Mouse (Mus musculus) liver, embryonic 11.5 days (tissue): Measurements from ENCODE around the gene Hopx. TPM values are rescaled to one million over a fixed set of nuclear protein-coding genes. Genes with fewer than 3 reads are reported as not detected.
A peak's percentile ranks its signal among the peaks of the same experiment; 100 is the strongest.

Experiments
- ATAC-seq: fragments of 200-750 bp; cut with Nextera tagmentation; replicated peaks from 2 replicates; pipeline ENCODE4 v1.8.0; 2017; ENCODE audit warnings: moderate number of reproducible peaks, mild to moderate bottlenecking, moderate TSS enrichment, moderate library complexity; ENCODE audit not compliant: low FRiP score
- DNase-seq: peaks from one replicate; pipeline ENCODE4 v3.0.0-alpha.2; 2017; ENCODE audit warnings: low spot score
- H3K27ac ChIP-seq: fragments of 300-500 bp; sonication (generic); 2 replicates; pipeline ENCODE4 v1.5.1; 2014; ENCODE audit warnings: mild to moderate bottlenecking, low read depth, low read length, control low read depth
- H3K27me3 ChIP-seq: fragments of 300-500 bp; sonication (generic); replicated peaks from 2 replicates; pipeline ENCODE4 v1.6.1; 2014; ENCODE audit warnings: low read length, mixed read lengths; ENCODE audit not compliant: control insufficient read depth, insufficient read depth
- H3K36me3 ChIP-seq: fragments of 300-500 bp; sonication (generic); 2 replicates; pipeline ENCODE4 v1.6.1; 2014; ENCODE audit warnings: mild to moderate bottlenecking, low read length, moderate library complexity, mixed read lengths; ENCODE audit not compliant: control insufficient read depth, insufficient read depth
- H3K4me1 ChIP-seq: fragments of 300-500 bp; sonication (generic); replicated peaks from 2 replicates; pipeline ENCODE4 v1.6.1; 2014; ENCODE audit warnings: low read length, mixed read lengths; ENCODE audit not compliant: control insufficient read depth, insufficient read depth
- H3K4me2 ChIP-seq: fragments of 300-500 bp; sonication (generic); 2 replicates; pipeline ENCODE4 v1.6.1; 2014; ENCODE audit warnings: mild to moderate bottlenecking, control low read depth, moderate library complexity
- H3K4me3 ChIP-seq: fragments of 300-500 bp; sonication (generic); 2 replicates; pipeline ENCODE4 v1.5.1; 2014; ENCODE audit warnings: low read depth, low read length, control low read depth
- H3K9ac ChIP-seq: fragments of 300-500 bp; sonication (generic); 2 replicates; pipeline ENCODE4 v1.6.1; 2014; ENCODE audit warnings: low read depth, low read length, control low read depth
- H3K9me3 ChIP-seq: fragments of 300-500 bp; sonication (generic); 2 replicates; pipeline ENCODE4 v1.6.1; 2016; ENCODE audit warnings: low read length, inconsistent platforms, mixed read lengths; ENCODE audit not compliant: control insufficient read depth
- WGBS: fragments of 180-500 bp; shearing (Covaris S2); extraction: QIAGEN DNeasy Blood & Tissue Kit; methylation state at CpG from one replicate; pipeline ENCODE4 v1.1.7; 2014; 5-methylcytosine and 5-hydroxymethylcytosine counted together
- polyA plus RNA-seq: library from polyadenylated mRNA; unstranded; fragments of >200 nt; fragmentation: Nextera tagmentation; extraction: Ambion mirVana; gene quantifications from 2 replicates; pipeline ENCODE4 v1.2.1, GENCODE M21; 2014

Gene Hopx
- polyA plus RNA-seq, 1 experiment from 2014 or later, result 0.15 TPM

- no peak overlapping the region for H3K4me2 ChIP-seq
- H3K27me3 ChIP-seq, result no peaks in the 10 kb centered on the region
- H3K4me1 ChIP-seq, result no peaks in the 10 kb centered on the region
- H3K4me3 ChIP-seq, result no peak overlapping the region
- ATAC-seq (no peak), DNase-seq (no peak)
- H3K27ac ChIP-seq, result no peak overlapping the region
- no peaks in the 10 kb centered on the region for H3K36me3 ChIP-seq
- H3K9ac ChIP-seq, result no peak overlapping the region
- 71% methylated on average over 7 of the region's 7 CpGs for WGBS
- no peaks in the 10 kb centered on the region for H3K9me3 ChIP-seq
These were observed 32.2 kb downstream of the Hopx start for GRCm38 (mm10) chr5:77082735-77083134.

GRCm38 (mm10) chr5:77080761-77081160, 34.2 kb downstream of the Hopx start:
- ATAC-seq (no peak), DNase-seq (no peak)
- H3K4me2 ChIP-seq, result no peak overlapping the region
- H3K36me3 ChIP-seq, result no peaks in the 10 kb centered on the region
- no peak overlapping the region for H3K27ac ChIP-seq
- H3K4me3 ChIP-seq, result no peak overlapping the region
- no peaks in the 10 kb centered on the region for H3K9me3 ChIP-seq
- no peaks in the 10 kb centered on the region for H3K4me1 ChIP-seq
- 86% methylated on average over 4 of the region's 4 CpGs for WGBS
- no peaks in the 10 kb centered on the region for H3K27me3 ChIP-seq
- H3K9ac ChIP-seq, result no peak overlapping the region

GRCm38 (mm10) chr5:77075951-77076350, 39.0 kb downstream of the Hopx start:
- Histone ChIP-seq H3K9me3 (no peaks in the 10 kb centered on the region), H3K4me1 (no peaks in the 10 kb centered on the region), H3K36me3 (no peaks in the 10 kb centered on the region), H3K27me3 (no peaks in the 10 kb centered on the region), H3K27ac (no peak overlapping the region), H3K4me3 (no peak overlapping the region), H3K9ac (no peak overlapping the region), H3K4me2 (no peak overlapping the region)
- no peak for DNase-seq
- ATAC-seq, result no peak
- 82% methylated on average over 4 of the region's 4 CpGs for WGBS

GRCm38 (mm10) chr5:77074914-77075313, 40.0 kb downstream of the Hopx start:
- Histone ChIP-seq H3K27ac (no peak overlapping the region), H3K9ac (no peak overlapping the region), H3K9me3 (no peaks in the 10 kb centered on the region), H3K27me3 (no peaks in the 10 kb centered on the region), H3K4me2 (no peak overlapping the region), H3K36me3 (no peaks in the 10 kb centered on the region), H3K4me3 (no peak overlapping the region), H3K4me1 (no peaks in the 10 kb centered on the region)
- ATAC-seq, result no peak
- 75% methylated on average over 2 of the region's 2 CpGs for WGBS
- DNase-seq, result no peak

- WGBS, result 78% methylated on average over 8 of the region's 8 CpGs
- no peaks in the 10 kb centered on the region for H3K9me3 ChIP-seq
- H3K4me2 ChIP-seq, result no peak overlapping the region
- H3K9ac ChIP-seq, result no peak overlapping the region
- H3K27ac ChIP-seq, result no peak overlapping the region
- no peak overlapping the region for H3K4me3 ChIP-seq
- H3K4me1 ChIP-seq, result no peaks in the 10 kb centered on the region
- no peak for ATAC-seq
- no peak for DNase-seq
- H3K27me3 ChIP-seq, result no peaks in the 10 kb centered on the region
- no peaks in the 10 kb centered on the region for H3K36me3 ChIP-seq
These were observed 41.1 kb downstream of the Hopx start for GRCm38 (mm10) chr5:77073794-77074193.

GRCm38 (mm10) chr5:77071626-77072025, 43.3 kb downstream of the Hopx start:
- Histone ChIP-seq H3K9me3 (no peaks in the 10 kb centered on the region), H3K36me3 (no peaks in the 10 kb centered on the region), H3K4me1 (no peaks in the 10 kb centered on the region), H3K4me2 (no peak overlapping the region), H3K27ac (no peak overlapping the region), H3K4me3 (no peak overlapping the region), H3K27me3 (no peaks in the 10 kb centered on the region), H3K9ac (no peak overlapping the region)
- DNase-seq (no peak), ATAC-seq (no peak)
- 80% methylated on average over 3 of the region's 3 CpGs for WGBS

- no peaks in the 10 kb centered on the region for H3K27me3 ChIP-seq
- H3K9me3 ChIP-seq, result no peaks in the 10 kb centered on the region
- 76% methylated on average over 2 of the region's 2 CpGs for WGBS
- no peaks in the 10 kb centered on the region for H3K4me1 ChIP-seq
- no peak overlapping the region for H3K27ac ChIP-seq
- H3K36me3 ChIP-seq, result no peaks in the 10 kb centered on the region
- no peak overlapping the region for H3K9ac ChIP-seq
- no peak overlapping the region for H3K4me2 ChIP-seq
- H3K4me3 ChIP-seq, result no peak overlapping the region
- DNase-seq (no peak), ATAC-seq (no peak)
These were observed 43.9 kb downstream of the Hopx start for GRCm38 (mm10) chr5:77070987-77071386.

- Histone ChIP-seq H3K4me1 (no peaks in the 10 kb centered on the region), H3K4me2 (no peak overlapping the region), H3K4me3 (no peak overlapping the region), H3K36me3 (no peaks in the 10 kb centered on the region), H3K27me3 (no peaks in the 10 kb centered on the region), H3K27ac (no peak overlapping the region), H3K9ac (no peak overlapping the region), H3K9me3 (no peaks in the 10 kb centered on the region)
- ATAC-seq (no peak), DNase-seq (no peak)
- 82% methylated on average over 8 of the region's 8 CpGs for WGBS
These were observed 47.6 kb downstream of the Hopx start for GRCm38 (mm10) chr5:77067321-77067720.

GRCm38 (mm10) chr5:77061372-77062038, 53.4 kb downstream of the Hopx start:
- Histone ChIP-seq H3K9me3 (no peaks in the 10 kb centered on the region), H3K4me1 (no peaks in the 10 kb centered on the region), H3K9ac (no peak overlapping the region), H3K4me2 (peak overlapping the region; percentile 35), H3K4me3 (0 out of 2 replicates have a peak overlapping the region, but pooled peaks have one; percentile 8), H3K27me3 (no peaks in the 10 kb centered on the region), H3K36me3 (no peaks in the 10 kb centered on the region), H3K27ac (no peak overlapping the region)
- peak; percentile 65 for DNase-seq
- ATAC-seq, result no peak
- 30% methylated on average over 17 of the region's 17 CpGs for WGBS
